Mouse (Mus musculus): ENCODE data around the gene Ugt1a8.
A peak's percentile ranks its signal among the peaks of the same experiment; 100 is the strongest.
"Not testable (repeated sequence)": the region's sequence is repeated elsewhere in the genome, so short reads cannot be mapped to it uniquely, and the experiment has no call there.

Ugt1a8 gene

DNA sequence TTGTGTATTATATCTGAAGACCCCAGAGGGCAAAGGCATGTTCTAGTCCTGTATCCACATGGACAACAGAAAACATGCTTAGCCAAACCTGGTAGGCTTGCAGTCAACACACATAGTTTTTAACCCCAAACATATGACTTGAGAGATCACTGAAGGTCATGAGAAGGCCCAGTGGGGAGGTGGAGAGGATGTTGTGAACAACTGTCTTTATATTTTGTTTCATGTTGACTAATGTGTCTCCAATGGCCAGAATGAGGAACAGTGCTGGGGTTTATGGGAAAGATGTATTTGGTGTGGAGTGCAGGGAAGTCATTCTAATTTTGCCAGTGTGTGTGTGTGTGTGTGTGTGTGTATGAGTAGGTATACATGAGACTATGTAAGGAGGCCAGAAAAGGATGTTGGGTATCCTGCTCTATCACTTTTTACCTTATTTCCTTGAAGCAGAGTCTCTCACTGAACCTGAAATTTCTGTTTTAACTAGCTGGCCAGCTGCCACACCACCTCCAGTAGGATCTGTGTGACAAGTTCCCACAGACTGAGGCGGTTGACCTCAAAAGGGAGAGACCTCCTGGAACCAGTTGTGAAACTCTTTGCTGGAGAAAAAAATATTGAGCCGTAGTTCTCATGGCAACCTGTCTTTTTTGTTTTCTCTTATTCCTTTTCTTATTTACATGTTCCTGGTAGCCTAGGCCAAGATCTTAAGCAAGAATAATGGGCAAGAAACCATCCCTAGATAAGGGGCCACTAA lies 136.6 kb downstream of the Ugt1a8 start:
- no peak for DNase-seq

DNA sequence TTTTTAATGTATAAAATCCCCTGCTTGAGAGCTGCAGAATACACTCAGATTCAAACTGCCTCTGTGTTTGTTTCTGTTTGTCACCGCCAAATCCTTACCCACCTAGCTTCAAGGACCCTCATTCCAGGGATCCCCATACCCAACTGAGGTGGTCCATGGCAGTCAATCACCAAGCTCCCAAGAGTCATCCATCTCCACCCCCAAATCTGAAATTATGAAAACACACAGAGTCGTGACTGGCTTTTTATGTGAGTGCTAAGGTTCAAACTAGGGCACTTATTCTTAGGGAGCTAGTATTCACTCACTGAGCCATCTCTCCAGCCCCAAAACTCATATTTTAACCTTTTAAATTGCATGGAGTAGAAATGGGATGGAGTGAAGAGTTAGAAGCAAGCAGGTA lies 137.7 kb downstream of the Ugt1a8 start:
- DNase-seq: not testable (repeated sequence)

DNA sequence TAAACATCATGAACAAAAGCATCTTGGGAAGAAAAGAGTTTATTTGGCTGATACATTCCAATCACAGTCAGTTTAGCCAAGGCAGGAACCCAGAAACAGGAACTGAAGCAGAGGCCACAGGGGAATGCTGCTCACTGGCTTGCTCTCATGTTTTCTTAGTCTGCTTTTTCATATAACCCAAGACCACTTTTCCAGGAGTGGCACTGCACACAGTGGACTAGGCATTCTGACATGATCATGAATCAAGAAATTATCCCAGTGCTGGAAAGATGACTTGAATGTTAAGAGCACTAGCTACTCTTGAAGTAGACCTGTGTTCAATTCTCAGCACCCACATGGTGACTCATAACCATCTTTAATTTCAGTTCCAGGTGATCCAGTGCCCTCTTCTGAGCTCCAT lies 138.1 kb downstream of the Ugt1a8 start:
- no peak for DNase-seq

DNA sequence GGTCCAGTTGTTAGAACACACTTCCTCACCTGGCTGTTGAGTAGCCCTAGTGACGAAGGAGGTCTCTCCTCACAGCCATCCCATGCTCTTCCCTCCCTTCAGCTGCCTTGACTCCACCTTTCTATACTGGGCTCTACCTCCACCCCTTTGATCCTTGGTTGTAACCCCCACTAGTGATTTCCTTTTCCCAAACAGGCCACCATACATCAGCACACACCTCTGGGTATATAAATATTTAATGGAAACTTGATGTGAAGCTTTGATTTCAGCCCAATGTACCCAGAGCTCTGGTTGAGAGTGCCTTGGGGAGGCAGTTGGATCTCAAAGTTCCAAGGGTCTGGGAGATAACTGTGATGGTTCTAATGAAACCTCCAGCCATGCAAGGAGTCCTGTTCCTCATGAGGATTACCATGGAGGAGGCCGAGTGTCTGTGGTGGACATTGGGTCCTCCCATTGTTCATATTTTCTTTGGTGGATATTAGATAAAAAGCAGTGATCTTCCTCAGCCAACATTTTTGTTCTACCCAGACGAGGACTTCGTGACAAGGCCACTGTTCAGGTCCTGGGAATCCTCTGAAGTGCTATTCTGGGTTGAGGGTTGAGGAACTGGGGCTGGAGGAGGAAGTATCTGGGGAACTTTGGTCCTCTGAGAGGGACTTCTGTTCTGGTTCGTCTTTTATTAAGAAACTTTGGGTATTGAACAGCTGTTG lies 139.2 kb downstream of the Ugt1a8 start, which contains the start of gene Mroh2a:
TSS of gene Mroh2a (plus strand) at position 317 of the 710 bp plus-strand sequence.
- peak in 1 of 2 experiments; percentile 2 for DNase-seq

DNA sequence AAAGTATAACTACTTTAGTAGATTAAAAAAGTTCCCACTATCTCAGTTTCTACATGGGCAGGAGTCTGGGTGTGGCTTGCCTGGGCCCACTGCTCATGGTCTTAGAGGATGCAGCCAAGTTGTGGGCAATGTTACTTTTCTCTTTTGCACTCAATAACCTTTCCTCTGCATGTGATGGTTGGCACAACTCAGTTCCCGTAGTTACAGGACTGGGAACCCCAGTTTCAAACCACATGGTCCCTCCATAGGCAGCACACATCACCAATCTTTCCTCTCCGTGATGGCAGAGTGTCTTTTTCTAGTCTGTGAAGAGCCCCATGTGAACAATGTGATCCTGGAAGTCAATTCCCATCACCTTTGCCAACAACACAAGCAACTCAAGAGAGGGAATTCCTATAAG lies 139.9 kb downstream of the Ugt1a8 start:
- peak in 1 of 2 experiments; percentile 3 for DNase-seq

DNA sequence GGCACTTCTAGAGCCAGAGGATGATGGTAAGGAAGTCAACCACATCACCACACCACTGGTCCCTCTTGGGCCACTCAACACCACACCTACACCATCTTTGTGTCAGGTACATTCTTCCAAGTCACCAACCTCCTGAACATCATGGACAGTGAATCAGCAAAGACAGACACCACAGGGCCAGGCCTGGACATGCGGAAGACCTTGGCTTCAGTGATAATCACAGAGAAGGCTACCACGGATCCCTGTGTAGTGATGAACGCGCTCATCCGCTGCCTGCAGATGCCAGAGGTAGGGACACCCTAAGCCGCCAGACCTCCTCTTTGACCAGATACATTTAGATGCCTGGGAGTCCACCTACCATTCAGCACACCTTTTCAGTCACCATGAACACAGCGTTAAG lies 140.5 kb downstream of the Ugt1a8 start:
- DNase-seq: peak; percentile 6 to 12

DNA sequence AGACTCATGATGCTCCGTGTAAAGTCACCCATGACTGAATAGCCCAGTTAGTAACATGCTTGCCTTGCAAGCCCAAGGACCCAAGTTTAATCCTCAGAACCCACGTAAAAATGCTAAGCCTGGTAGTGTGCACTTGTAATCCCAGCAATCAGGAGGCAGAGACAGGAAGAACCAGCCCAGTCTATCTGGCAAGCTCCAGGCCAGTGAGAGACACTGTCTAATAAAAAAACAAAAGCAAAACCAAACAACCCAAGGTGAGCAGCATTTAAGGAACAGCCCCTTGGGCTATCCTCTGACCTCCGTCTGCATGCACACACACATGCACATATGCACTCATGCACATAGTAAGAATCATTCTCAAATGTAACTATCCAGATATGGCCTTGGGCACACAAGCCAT lies 142.0 kb downstream of the Ugt1a8 start:
- DNase-seq: peak in 1 of 2 experiments; percentile 4

DNA sequence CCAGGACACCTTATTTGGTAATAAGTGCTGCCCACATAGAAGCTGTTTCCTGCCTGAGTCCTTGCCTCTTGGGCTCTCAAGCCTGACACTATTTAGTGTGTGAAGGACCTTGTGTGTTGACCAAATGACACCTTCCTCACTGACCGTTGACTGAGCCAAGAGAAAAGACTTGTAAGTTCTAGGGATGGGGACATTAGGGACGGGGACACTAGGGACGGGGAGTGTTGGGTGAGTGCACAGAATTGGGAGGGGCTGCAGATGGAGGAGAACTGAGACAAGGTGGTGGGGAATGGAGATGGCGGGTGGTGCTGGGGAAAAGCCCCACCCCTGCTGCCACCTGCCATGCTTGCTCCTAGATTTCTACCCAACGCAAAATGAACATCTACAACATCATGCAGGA lies 142.4 kb downstream of the Ugt1a8 start:
- peak in 1 of 2 experiments; percentile 7 for DNase-seq

DNA sequence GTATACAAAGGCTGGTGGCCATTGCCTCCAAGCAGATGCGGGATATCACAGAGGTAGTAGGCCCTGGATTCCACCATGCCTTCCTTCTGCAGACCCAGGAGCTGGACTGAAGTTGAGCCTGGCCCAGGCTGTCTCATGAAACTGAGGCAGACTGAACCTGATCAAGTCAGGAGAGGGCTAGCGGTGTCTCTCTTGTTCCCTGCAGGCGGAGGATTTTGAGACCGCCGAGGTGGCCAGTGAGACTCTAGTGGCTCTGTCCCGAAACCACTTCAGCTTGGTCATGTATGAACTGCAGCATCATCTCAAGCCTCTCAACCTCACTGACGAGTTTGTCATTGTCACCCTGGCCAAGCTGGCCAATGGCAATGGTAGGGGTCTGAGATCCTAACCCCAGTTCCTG lies 142.8 kb downstream of the Ugt1a8 start:
- DNase-seq: no peak

DNA sequence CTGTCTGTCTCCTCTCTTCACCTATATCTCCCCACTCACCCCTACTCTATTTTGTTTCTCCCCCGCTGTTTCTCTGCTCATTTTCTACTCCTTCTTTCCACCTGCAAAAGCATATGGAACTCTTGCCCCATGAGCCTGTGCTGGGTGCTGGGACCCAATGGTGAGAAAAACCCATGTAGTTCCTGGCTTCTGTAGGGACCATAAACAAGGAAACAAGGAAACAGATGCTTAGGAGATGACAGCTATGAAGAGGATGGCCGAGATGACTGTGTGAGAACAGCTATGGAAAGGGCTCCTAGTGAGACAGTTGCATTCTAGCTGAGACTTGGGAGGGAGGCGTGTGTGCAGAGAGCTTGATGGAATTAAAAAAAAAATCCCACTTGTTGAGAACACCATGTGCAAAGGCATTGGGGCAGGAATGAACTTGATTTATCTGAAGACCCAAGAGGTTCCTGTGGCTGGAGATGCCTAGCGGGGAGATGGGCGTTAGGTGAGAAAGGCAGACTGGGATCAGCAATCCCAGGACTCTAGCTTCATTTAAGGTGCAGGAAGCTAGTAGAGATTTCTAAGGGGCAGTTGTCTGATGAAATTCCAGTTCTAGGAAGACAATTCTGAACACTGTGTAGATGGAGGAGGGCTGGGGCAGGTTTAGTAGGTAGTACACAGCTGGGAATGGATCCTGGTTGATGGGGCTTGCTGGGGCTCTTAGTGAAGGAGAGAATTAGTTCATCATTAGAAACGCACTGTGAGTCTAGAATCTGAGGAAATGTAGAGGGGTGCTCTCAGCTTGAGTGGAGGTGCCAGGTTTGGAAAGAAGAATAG lies 143.6 kb downstream of the Ugt1a8 start:
- DNase-seq: no peak

DNA sequence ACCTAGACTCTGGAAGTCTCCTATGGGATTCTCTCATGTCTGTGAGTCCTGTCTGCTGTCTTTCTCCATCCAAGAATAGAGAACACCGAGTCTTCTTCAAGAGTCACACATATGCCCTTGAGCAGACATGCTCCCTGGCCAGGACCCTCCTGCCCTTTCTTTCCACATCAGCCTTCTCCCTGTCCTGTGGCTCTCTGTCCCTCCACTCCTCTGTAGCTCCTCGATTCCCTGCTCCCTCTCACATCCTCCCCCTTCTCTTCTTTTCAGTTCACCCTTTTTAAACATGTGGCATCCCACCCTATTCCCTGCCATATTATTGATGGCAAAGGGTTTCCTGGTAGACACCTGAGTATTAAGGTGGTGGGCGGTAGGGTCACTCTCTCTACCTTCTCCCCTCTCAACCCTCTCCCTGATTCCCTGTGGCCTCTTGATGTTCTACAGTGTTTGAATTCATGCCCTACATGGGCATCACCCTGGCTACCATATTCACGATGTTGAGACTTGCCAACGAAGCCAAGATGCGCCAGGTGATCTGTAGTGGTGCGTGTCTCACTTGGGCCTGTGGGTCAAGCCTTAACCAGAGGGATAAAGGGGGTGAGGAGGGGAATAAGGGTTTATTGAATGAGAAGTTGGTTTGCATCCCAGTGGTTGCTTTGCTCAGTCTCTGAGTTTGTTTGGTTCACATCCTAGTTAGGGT lies 144.3 kb downstream of the Ugt1a8 start:
- DNase-seq: no peak

DNA sequence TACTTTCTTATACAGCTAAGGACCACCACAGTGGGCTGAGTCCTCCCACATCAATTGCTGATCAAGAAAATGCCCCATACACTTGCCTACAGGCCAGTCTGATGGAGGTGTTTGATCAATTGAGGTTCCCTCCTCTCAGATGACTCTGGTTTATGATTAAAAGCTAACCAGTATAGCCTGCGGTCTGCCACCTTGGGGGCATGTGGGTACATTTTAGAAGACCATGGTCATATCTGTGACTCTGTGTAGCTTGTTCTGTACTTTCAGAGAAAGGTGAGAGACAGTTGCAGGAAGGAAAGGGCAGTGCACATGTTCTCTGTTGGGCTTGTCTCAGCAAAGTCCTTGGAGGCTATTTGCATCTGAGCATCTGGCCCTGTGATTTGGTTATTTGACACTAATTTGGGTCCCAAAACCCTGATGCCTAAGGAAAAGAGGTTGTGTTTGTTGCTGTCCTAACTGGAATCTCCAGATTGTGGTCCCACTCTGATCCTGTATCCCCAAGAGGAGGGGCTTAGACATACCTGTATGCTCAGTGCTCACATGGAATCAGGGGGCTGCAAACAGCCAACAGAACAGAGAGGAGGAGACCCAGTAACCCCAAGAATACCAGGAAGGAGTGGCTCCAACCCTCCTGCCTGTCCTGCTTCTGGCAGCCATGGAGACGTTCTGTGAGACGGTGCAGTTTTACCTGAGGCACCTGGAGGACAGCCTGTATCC lies 145.2 kb downstream of the Ugt1a8 start:
- peak in 1 of 2 experiments; percentile 9 for DNase-seq

DNA sequence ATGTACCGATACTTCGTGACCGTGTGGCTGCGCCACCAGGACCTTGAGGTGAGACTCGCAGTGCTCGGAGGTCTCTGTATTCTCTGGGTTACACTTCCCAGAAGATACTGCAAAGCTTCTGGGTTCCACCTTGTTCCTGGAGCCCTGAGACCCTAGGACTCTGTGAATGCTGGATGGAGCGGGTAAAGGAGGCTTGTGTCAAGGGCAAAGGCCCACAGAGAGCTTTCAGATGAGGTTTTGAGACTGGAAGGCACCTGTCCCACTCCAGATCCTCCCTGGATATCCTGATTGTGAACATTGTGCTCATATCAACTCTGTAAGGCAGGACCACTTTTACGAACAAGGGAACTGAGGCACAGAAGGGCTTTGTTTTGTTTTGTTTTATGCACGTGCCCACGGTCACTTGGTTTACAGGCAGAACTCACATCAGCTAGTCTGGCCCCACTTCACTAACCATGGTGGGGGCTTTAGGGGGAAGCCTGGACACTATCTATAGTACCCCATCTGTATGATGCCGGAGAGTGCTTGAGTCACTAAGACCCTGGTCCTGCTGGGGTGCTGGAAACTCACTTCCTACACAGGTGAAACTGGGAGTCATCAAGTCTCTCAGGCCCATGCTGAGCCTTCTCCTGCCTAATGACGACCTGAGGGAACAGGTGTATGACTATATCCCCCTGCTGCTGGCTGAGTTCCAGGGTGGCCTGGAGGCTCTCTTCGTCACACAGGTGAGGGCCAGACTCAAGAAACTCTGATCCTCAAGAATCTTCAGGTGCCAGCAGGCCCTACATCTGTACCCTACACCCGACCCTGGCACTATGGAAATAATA lies 146.0 kb downstream of the Ugt1a8 start:
- DNase-seq: peak in 1 of 2 experiments; percentile 8

DNA sequence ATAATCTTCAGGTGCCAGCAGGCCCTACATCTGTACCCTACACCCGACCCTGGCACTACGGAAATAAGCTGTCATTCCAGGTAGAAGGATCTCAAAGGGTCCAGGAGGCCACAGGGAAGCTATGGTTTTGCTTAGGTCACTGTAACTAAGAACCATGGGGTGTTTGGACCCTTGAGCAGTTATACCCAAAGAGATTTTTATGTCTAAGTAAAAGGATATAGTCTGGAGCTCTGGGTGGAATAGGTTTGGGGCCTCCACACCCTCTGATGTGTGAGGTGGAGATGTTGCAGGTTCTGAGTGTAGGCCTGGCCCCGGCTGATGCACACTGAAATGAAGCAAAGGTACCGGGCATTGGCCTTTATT lies 146.6 kb downstream of the Ugt1a8 start:
- DNase-seq: no peak

DNA sequence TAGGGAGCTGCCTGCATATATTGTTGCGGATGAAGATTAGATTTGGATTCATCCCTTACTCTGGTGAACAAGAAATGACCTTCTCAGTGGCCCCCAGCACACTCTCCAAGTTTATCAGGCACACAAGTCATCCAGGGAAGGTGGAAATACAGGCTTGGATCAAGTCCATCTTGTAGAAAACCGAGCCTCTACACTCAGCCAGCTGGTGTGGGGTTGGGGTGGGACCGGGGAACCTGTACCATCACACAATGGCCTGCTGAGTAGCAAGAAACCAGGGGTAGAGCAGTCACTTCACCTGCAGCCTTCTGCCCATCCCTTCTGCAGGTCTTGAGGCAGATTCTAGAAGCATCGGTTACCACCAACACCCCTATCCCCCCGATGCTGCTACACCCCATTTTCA lies 147.0 kb downstream of the Ugt1a8 start:
- DNase-seq: no peak

DNA sequence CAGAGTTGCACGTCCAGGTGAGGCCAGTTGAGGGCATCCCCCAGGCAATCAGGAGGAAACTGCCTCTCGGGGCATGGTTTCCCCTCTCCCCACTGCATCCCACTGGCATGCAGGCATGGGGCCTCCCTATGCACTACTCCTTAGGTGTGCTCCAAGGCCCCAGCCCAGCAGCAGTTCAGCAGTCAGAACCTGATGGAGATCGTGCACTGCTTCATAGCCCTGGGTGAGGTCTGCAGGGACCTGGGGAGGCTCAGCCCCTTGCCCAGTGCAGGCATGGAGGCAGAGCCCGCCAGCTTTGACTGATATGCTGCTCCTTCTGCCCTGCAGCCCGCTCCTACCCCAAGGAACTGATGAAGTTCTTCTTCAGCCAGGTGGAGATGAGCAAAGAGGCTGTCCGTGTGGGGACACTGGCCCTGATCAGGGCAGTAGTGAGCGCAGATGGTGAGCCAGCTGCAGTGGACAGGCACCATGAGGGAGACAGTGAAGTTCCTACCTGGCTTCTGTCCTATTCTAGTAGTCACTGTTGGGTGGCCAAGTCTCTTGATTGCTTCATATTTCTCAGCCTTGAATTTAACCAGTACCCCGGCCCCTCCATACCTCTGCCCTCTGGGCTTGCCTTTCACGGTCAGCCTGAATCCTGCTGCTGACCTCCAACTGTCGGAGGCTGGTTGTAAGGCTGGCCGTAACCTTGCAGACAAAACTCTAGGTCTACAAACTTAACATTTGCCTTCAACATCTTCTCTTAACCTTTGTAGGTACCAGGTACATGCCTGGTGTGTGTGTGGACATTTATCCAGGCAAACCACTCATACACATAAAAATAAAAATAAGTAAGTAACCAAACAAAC lies 147.7 kb downstream of the Ugt1a8 start:
- DNase-seq: peak in 1 of 2 experiments; percentile 21

DNA sequence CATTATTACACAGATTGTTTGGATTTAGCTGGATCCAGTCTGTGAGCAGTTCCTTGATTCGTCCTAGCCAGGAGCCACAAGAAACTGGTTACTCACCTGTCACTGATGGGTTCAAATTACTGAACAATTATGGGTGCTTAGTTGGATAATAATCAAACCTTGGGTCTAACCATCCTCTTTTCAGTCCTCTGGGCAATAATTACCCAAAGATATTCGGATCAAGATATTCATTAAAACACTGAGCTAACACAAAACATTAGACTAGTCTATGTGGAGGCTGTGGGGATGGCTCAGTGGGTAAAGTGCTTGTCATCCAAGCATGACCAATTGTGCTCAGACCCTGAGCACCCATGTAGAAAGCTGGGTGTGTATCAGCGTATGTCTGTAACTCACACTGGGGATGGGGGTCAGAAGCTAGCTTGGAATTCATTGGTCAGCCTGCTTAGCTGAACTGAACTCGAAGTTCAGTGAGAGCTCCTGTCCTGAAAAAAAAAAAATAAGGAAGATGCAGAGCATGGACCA lies 148.3 kb downstream of the Ugt1a8 start:
- DNase-seq: no peak

DNA sequence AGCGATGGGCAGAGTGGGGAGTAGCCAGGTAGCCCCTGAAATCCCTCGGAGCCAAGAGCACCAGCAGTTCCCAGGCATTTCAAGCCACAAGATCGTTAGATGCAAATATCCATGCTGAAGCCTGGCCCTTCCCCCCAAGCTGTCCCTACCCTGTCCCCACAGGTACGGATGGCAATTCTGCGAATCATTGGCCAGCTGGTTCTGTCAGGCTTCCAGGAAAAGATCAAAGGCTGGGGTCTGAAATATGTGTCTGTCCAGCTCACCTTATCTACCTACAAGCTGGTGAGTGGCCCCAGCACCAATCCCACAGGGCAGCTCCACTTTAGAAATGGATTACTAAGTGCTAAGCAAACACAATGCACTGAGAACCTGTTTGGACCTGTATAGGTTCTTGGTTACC lies 149.7 kb downstream of the Ugt1a8 start:
- DNase-seq: peak in 1 of 2 experiments; percentile 16

DNA sequence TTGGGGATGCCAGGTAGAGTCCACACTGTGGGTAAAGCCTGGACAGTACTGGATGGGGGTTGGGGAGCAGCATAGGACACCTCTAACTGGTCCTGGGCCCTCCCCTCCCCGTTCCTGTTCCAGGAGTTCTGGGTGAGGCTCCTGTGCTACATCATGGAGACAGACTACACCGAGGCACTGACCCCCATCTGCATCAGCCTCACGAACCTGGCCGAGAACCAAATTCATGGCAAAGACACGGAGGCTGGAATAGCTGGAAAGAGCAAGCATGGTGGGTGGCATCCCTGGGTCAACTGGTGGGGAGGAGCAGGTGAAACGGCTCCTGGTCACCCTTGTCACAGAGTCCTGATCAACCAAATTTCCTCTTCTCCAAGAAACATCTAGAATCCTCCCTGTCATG lies 151.2 kb downstream of the Ugt1a8 start:
- DNase-seq: no peak

DNA sequence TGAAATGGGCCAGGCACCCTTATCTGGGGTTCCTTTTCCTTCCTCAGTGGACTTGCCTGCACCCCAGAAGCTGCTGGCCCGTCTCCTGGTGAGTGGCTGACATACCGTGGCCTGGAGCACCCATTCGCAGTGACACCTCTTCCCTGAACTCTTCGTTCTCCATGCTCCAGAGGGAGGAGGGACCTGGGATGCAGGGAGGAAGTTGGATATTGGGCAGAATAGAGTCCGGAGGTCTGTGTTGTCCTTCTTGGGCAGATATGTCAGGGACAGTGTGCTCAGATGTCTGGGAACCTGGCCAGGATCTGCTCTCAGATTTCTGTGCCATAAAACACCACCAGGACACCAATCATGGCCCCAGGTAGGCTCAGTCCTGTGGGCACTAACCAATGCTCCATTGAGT lies 152.5 kb downstream of the Ugt1a8 start:
- no peak for DNase-seq
